Mouse (Mus musculus): Measurements from ENCODE around the gene Gm17677. TPM values are rescaled to one million over a fixed set of nuclear protein-coding genes. Genes with fewer than 3 reads are reported as not detected.

Gm17677 gene
- not detected in 2 replicates for polyA plus RNA-seq (2016; fragmentation: Nextera tagmentation; extraction: Ambion mirVana)

- no peaks in the 10 kb centered on the region for H3K4me1 ChIP-seq
- no peak for DNase-seq (ENCODE audit: low spot score)
- H3K4me3 ChIP-seq, result no peak within 1 kb of the TSS
- no peak within 1 kb of the TSS for H3K27ac ChIP-seq (replicated peaks)
- H3K9me3 ChIP-seq (replicated peaks), result peaks cover 38% of the 10 kb centered on the region
- no peaks in the 10 kb centered on the region for H3K36me3 ChIP-seq
- H3K27me3 ChIP-seq (ENCODE audit: low read depth, poor library complexity, severe bottlenecking), result no peaks in the 10 kb centered on the region
Measured at GRCm38 (mm10) chr9:35740749-35741148, at the start of gene Gm17677. TSS of gene Gm17677 (plus strand) at chr9:35741049.

- Histone ChIP-seq H3K27me3 (ENCODE audit: low read depth, poor library complexity, severe bottlenecking) (no peaks in the 10 kb centered on the region), H3K27ac (replicated peaks) (no peak overlapping the region), H3K4me1 (no peaks in the 10 kb centered on the region), H3K9me3 (replicated peaks) (peaks cover 17% of the 10 kb centered on the region; the same call in 1 of the 2 replicates), H3K36me3 (no peaks in the 10 kb centered on the region), H3K4me3 (no peak overlapping the region)
- no peak for DNase-seq (ENCODE audit: low spot score)
Measured at GRCm38 (mm10) chr9:35691924-35692323, 48.9 kb upstream of the Gm17677 start.

- Histone ChIP-seq H3K27me3 (ENCODE audit: low read depth, poor library complexity, severe bottlenecking) (no peaks in the 10 kb centered on the region), H3K9me3 (replicated peaks) (peaks cover 8% of the 10 kb centered on the region; the same call in 1 of the 2 replicates), H3K27ac (replicated peaks) (no peak overlapping the region), H3K4me1 (no peaks in the 10 kb centered on the region), H3K4me3 (no peak overlapping the region), H3K36me3 (no peaks in the 10 kb centered on the region)
- DNase-seq (ENCODE audit: low spot score), result no peak
Measured at GRCm38 (mm10) chr9:35707265-35707664, 33.6 kb upstream of the Gm17677 start.

- Histone ChIP-seq H3K36me3 (no peaks in the 10 kb centered on the region), H3K27ac (replicated peaks) (no peak overlapping the region), H3K27me3 (ENCODE audit: low read depth, poor library complexity, severe bottlenecking) (no peaks in the 10 kb centered on the region), H3K4me1 (no peaks in the 10 kb centered on the region), H3K4me3 (no peak overlapping the region), H3K9me3 (replicated peaks) (peaks cover 17% of the 10 kb centered on the region)
- no peak for DNase-seq (ENCODE audit: low spot score)
Measured at GRCm38 (mm10) chr9:35756843-35757242, 16.0 kb downstream of the Gm17677 start.

GRCm38 (mm10) chr9:35778009-35778408 lies 37.2 kb downstream of the Gm17677 start, which contains the start of gene Gm17727:
TSS of gene Gm17727 (minus strand) at chr9:35778109.
- Histone ChIP-seq H3K4me3 (no peak within 1 kb of the TSS), H3K36me3 (no peaks in the 10 kb centered on the region), H3K27me3 (ENCODE audit: low read depth, poor library complexity, severe bottlenecking) (no peaks in the 10 kb centered on the region), H3K9me3 (replicated peaks) (peaks cover 60% of the 10 kb centered on the region), H3K27ac (replicated peaks) (no peak within 1 kb of the TSS), H3K4me1 (no peaks in the 10 kb centered on the region)
- WGBS, result 66% methylated on average over 3 of the region's 3 CpGs
- no peak for DNase-seq (ENCODE audit: low spot score)

GRCm38 (mm10) chr9:35790001-35790400 lies 49.2 kb downstream of the Gm17677 start, which contains the start of the genes Gm27235 and D730048I06Rik:
TSS of gene Gm27235 (minus strand) at chr9:35790101.
TSS of gene D730048I06Rik (minus strand) at chr9:35790112.
- no peaks in the 10 kb centered on the region for H3K36me3 ChIP-seq
- no peak within 1 kb of the TSS for H3K27ac ChIP-seq (replicated peaks)
- no peaks in the 10 kb centered on the region for H3K4me1 ChIP-seq
- DNase-seq (ENCODE audit: low spot score), result no peak
- H3K27me3 ChIP-seq (ENCODE audit: low read depth, poor library complexity, severe bottlenecking), result no peaks in the 10 kb centered on the region
- WGBS, result 92% methylated on average over 3 of the region's 3 CpGs
- peaks cover 55% of the 10 kb centered on the region for H3K9me3 ChIP-seq (replicated peaks)
- H3K4me3 ChIP-seq, result no peak within 1 kb of the TSS

Other genes starting within 250 kb of the Gm17677 start
- not detected in 2 replicates for gene Gm1113, start 222.8 kb upstream of the Gm17677 start, polyA plus RNA-seq (2016; fragmentation: Nextera tagmentation; extraction: Ambion mirVana)
- 8.0 and 8.2 TPM in 2 replicates for gene Ddx25, start 182.5 kb upstream of the Gm17677 start, polyA plus RNA-seq (2016; fragmentation: Nextera tagmentation; extraction: Ambion mirVana)
- gene Pus3, start 182.5 kb upstream of the Gm17677 start, polyA plus RNA-seq (2016; fragmentation: Nextera tagmentation; extraction: Ambion mirVana), result 18.5 and 19.5 TPM in 2 replicates
- 1.6 and 2.7 TPM in 2 replicates for gene Pate2, start 170.8 kb upstream of the Gm17677 start, polyA plus RNA-seq (2016; fragmentation: Nextera tagmentation; extraction: Ambion mirVana)
- 26.2 and 30.2 TPM in 2 replicates for gene Hyls1, start 170.7 kb upstream of the Gm17677 start, polyA plus RNA-seq (2016; fragmentation: Nextera tagmentation; extraction: Ambion mirVana)
- not detected in 2 replicates for gene Pate4, start 129.1 kb upstream of the Gm17677 start, polyA plus RNA-seq (2016; fragmentation: Nextera tagmentation; extraction: Ambion mirVana)
- not detected in 2 replicates for gene Pate3, start 92.8 kb upstream of the Gm17677 start, polyA plus RNA-seq (2016; fragmentation: Nextera tagmentation; extraction: Ambion mirVana)
- 0.10 TPM in 1 of 2 replicates, not detected in the other for gene Pate1, start 53.7 kb upstream of the Gm17677 start, polyA plus RNA-seq (2016; fragmentation: Nextera tagmentation; extraction: Ambion mirVana)
- not detected in 2 replicates for gene Gm17727, start 37.1 kb downstream of the Gm17677 start, polyA plus RNA-seq (2016; fragmentation: Nextera tagmentation; extraction: Ambion mirVana)
- gene Gm27235, start 49.1 kb downstream of the Gm17677 start, polyA plus RNA-seq (2016; fragmentation: Nextera tagmentation; extraction: Ambion mirVana), result not detected in 2 replicates
- gene D730048I06Rik, start 49.1 kb downstream of the Gm17677 start, polyA plus RNA-seq (2016; fragmentation: Nextera tagmentation; extraction: Ambion mirVana), result not detected in 2 replicates
- gene 9230110F15Rik, start 103.1 kb downstream of the Gm17677 start, polyA plus RNA-seq (2016; fragmentation: Nextera tagmentation; extraction: Ambion mirVana), result not detected in 2 replicates
- not detected in 2 replicates for gene 9230113P08Rik, start 167.4 kb downstream of the Gm17677 start, polyA plus RNA-seq (2016; fragmentation: Nextera tagmentation; extraction: Ambion mirVana)

Measured in midbrain, embryonic 10.5 days (tissue).